ENCODE assay signal across 13 mouse cellular contexts in the genomic region with DNA sequence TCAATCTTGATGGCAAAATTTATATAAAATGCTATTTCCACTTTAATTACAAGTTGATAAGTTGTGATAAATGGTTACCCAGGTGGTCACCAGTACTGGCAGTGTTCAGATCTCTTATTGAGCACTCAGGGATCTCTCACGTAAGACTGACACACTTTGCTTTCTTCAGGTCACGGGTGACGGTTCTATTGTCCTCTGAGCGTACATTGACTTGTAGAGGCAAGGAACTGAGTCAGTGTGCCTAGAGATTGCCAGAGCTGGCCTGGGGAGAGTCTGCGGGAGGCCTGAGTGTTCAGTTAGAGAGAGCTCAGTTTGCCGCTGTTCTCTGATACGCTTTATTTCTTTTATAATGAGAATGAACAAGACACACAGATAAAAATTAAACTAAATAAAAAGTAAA.
DNase-seq lines count a peak whose midpoint lies in the region; ATAC-seq and TF ChIP-seq lines count a peak whose summit lies in the region.
"Had no signal": no experiment of that assay in that cellular context is flagged by ENCODE, and none has a peak within 500 bp of the region (broad histone marks: within the 10 kb centered on the region; RNA-seq: fewer than 3 reads in every experiment).

No protein-coding gene starts in this region.

- peaks cover 52% of the 10 kb centered on the region for H3K4me1 ChIP-seq in hindbrain, embryonic 10.5 days (replicated peaks)
- H3K4me1 ChIP-seq in hindbrain, embryonic 16.5 days (ENCODE audit: control insufficient read depth, insufficient read depth, low read depth, low read length): peaks cover 16% of the 10 kb centered on the region
- H3K4me1 ChIP-seq in midbrain, embryonic 11.5 days (ENCODE audit: control insufficient read depth, insufficient read depth, low read length): peaks cover 20% of the 10 kb centered on the region
- peaks cover 28% of the 10 kb centered on the region for H3K4me1 ChIP-seq in midbrain, embryonic 14.5 days (ENCODE audit: control insufficient read depth, insufficient read depth, low read length)
- H3K4me1 ChIP-seq in intestine, postnatal 0 days (replicated peaks; ENCODE audit: control insufficient read depth, insufficient read depth, low read length): no peaks in the 10 kb centered on the region; the same call in 1 of the 2 replicates
- H3K4me1 ChIP-seq in stomach, embryonic 16.5 days (ENCODE audit: control insufficient read depth, insufficient read depth, low read length): 0 out of 2 replicates have a peak, but pooled peaks cover 3% of the 10 kb centered on the region

- no peak overlapping the region for H3K9ac ChIP-seq in hindbrain, embryonic 16.5 days (ENCODE audit: low read depth, low read length)
- H3K9ac ChIP-seq in midbrain, embryonic 11.5 days (ENCODE audit: low read length): no peak overlapping the region; the same call in 1 of the 2 replicates
- H3K9ac ChIP-seq in midbrain, embryonic 14.5 days (replicated peaks; ENCODE audit: low read length): no peak overlapping the region
- no peak overlapping the region for H3K9ac ChIP-seq in intestine, postnatal 0 days (ENCODE audit: low read depth, low read length)
- H3K9ac ChIP-seq in stomach, embryonic 16.5 days (ENCODE audit: low read length): no peak overlapping the region

- 0 out of 2 replicates have a peak, but pooled peaks cover 3% of the 10 kb centered on the region for H3K9me3 ChIP-seq in hindbrain, embryonic 10.5 days
- H3K9me3 ChIP-seq in hindbrain, embryonic 16.5 days (ENCODE audit: control insufficient read depth, low read length): no peaks in the 10 kb centered on the region
- H3K9me3 ChIP-seq in midbrain, embryonic 11.5 days (ENCODE audit: control insufficient read depth, low read length): no peaks in the 10 kb centered on the region
- H3K9me3 ChIP-seq in midbrain, embryonic 14.5 days (ENCODE audit: control insufficient read depth, low read length): no peaks in the 10 kb centered on the region
- H3K9me3 ChIP-seq in intestine, postnatal 0 days (ENCODE audit: control insufficient read depth): no peaks in the 10 kb centered on the region
- no peaks in the 10 kb centered on the region for H3K9me3 ChIP-seq in stomach, embryonic 16.5 days (replicated peaks; ENCODE audit: control insufficient read depth, low read length)

- peaks cover 10% of the 10 kb centered on the region for H3K36me3 ChIP-seq in hindbrain, embryonic 10.5 days
- H3K36me3 ChIP-seq in hindbrain, embryonic 16.5 days (ENCODE audit: control insufficient read depth, insufficient read depth, low read length): no peaks in the 10 kb centered on the region
- no peaks in the 10 kb centered on the region for H3K36me3 ChIP-seq in midbrain, embryonic 11.5 days (ENCODE audit: control insufficient read depth, insufficient read depth, low read length)
- H3K36me3 ChIP-seq in midbrain, embryonic 14.5 days (ENCODE audit: control insufficient read depth, insufficient read depth, low read length): no peaks in the 10 kb centered on the region
- no peaks in the 10 kb centered on the region for H3K36me3 ChIP-seq in intestine, postnatal 0 days (ENCODE audit: control insufficient read depth, insufficient read depth)
- no peaks in the 10 kb centered on the region for H3K36me3 ChIP-seq in stomach, embryonic 16.5 days (ENCODE audit: control insufficient read depth, insufficient read depth, low read length)

- no peak overlapping the region for H3K4me3 ChIP-seq in hindbrain, embryonic 10.5 days
- H3K4me3 ChIP-seq in hindbrain, embryonic 16.5 days (ENCODE audit: low read length): no peak overlapping the region
- no peak overlapping the region for H3K4me3 ChIP-seq in midbrain, embryonic 11.5 days (ENCODE audit: low read depth, low read length)
- H3K4me3 ChIP-seq in midbrain, embryonic 14.5 days (replicated peaks; ENCODE audit: low read depth, low read length): no peak overlapping the region
- H3K4me3 ChIP-seq in intestine, postnatal 0 days (ENCODE audit: low read depth, low read length): no peak overlapping the region
- H3K4me3 ChIP-seq in stomach, embryonic 16.5 days (replicated peaks; ENCODE audit: low read length): no peak overlapping the region

- 21% methylated on average over 7 of the region's 7 CpGs for WGBS in hindbrain, embryonic 10.5 days
- WGBS in hindbrain, embryonic 16.5 days: 23% methylated on average over 7 of the region's 7 CpGs
- WGBS in midbrain, embryonic 11.5 days: 16% methylated on average over 7 of the region's 7 CpGs
- 5% methylated on average over 7 of the region's 7 CpGs for WGBS in midbrain, embryonic 14.5 days
- WGBS in intestine, postnatal 0 days: 39% methylated on average over 7 of the region's 7 CpGs
- 67% methylated on average over 7 of the region's 7 CpGs for WGBS in stomach, embryonic 16.5 days

- no peaks in the 10 kb centered on the region for H3K27me3 ChIP-seq in hindbrain, embryonic 10.5 days (ENCODE audit: insufficient read depth, poor library complexity, severe bottlenecking)
- no peaks in the 10 kb centered on the region for H3K27me3 ChIP-seq in hindbrain, embryonic 16.5 days (replicated peaks; ENCODE audit: control insufficient read depth, insufficient read depth, low read length)
- H3K27me3 ChIP-seq in midbrain, embryonic 11.5 days (ENCODE audit: control insufficient read depth, insufficient read depth, low read length): no peaks in the 10 kb centered on the region
- H3K27me3 ChIP-seq in midbrain, embryonic 14.5 days (ENCODE audit: control insufficient read depth, insufficient read depth, low read length): no peaks in the 10 kb centered on the region
- H3K27me3 ChIP-seq in intestine, postnatal 0 days (replicated peaks; ENCODE audit: control insufficient read depth, insufficient read depth, low read length): no peaks in the 10 kb centered on the region
- H3K27me3 ChIP-seq in stomach, embryonic 16.5 days (ENCODE audit: control insufficient read depth, insufficient read depth, low read length): no peaks in the 10 kb centered on the region

- TF ChIP-seq CTCF in intestine, postnatal 0 days (IDR thresholded peaks at IDR 0.05; ENCODE audit: low read depth): no peak

- ATAC-seq in hindbrain, embryonic 16.5 days: no peak
- 0 out of 2 replicates have a peak, but pooled peaks have one; percentile 20 for ATAC-seq in midbrain, embryonic 11.5 days (ENCODE audit: low FRiP score)
- no peak for ATAC-seq in midbrain, embryonic 14.5 days (ENCODE audit: low FRiP score, low TSS enrichment)
- ATAC-seq in intestine, postnatal 0 days: no peak
- ATAC-seq in stomach, embryonic 16.5 days (ENCODE audit: insufficient read depth, low FRiP score): no peak

- H3K4me2 ChIP-seq in hindbrain, embryonic 16.5 days (ENCODE audit: low read length): no peak overlapping the region
- H3K4me2 ChIP-seq in midbrain, embryonic 11.5 days: no peak overlapping the region
- no peak overlapping the region for H3K4me2 ChIP-seq in midbrain, embryonic 14.5 days (ENCODE audit: low read length)
- H3K4me2 ChIP-seq in intestine, postnatal 0 days (replicated peaks; ENCODE audit: low read depth): peak overlapping the region; percentile 41
- H3K4me2 ChIP-seq in stomach, embryonic 16.5 days (ENCODE audit: low read depth, low read length): no peak overlapping the region

- DNase-seq in hindbrain, embryonic 10.5 days (ENCODE audit: low spot score): peak; percentile 27
- peak; percentile 83 for DNase-seq in midbrain, embryonic 11.5 days (ENCODE audit: low spot score, missing footprints)
- DNase-seq in midbrain, embryonic 14.5 days: no peak
- no peak for DNase-seq in urinary bladder, postnatal 36 days (ENCODE audit: low spot score in 2 of 2)
- no peak for DNase-seq in right cerebral cortex, adult 18-20 months
- DNase-seq: cerebellum, adult 8-10 months; heart, adult 18-20 months; heart, postnatal 10 days; kidney, adult 2 months; thymus, postnatal 25 days had no signal

- peak overlapping the region; percentile 73 for H3K27ac ChIP-seq in hindbrain, embryonic 10.5 days
- no peak overlapping the region for H3K27ac ChIP-seq in hindbrain, embryonic 16.5 days (ENCODE audit: low read depth, low read length)
- no peak overlapping the region for H3K27ac ChIP-seq in midbrain, embryonic 11.5 days (ENCODE audit: low read depth, low read length)
- H3K27ac ChIP-seq in midbrain, embryonic 14.5 days (replicated peaks; ENCODE audit: low read depth, low read length): no peak overlapping the region
- H3K27ac ChIP-seq in intestine, postnatal 0 days (ENCODE audit: low read depth, low read length): peak overlapping the region; percentile 70; the same call in 1 of the 2 replicates
- peak overlapping the region; percentile 19; the same call in 1 of the 2 replicates for H3K27ac ChIP-seq in stomach, embryonic 16.5 days (ENCODE audit: low read length)

Comparison
In these comparisons a context has a peak if more than half of its experiments do, and no peak if none do; other contexts are left out.
1. DNase-seq: peak in hindbrain, embryonic 10.5 days (single experiment) and midbrain, embryonic 11.5 days (single experiment); none in midbrain, embryonic 14.5 days (single experiment), urinary bladder, postnatal 36 days (0 of 2) and right cerebral cortex, adult 18-20 months (single experiment).
2. H3K27ac ChIP-seq: peak in hindbrain, embryonic 10.5 days (single experiment), intestine, postnatal 0 days (single experiment) and stomach, embryonic 16.5 days (single experiment); none in hindbrain, embryonic 16.5 days (single experiment), midbrain, embryonic 11.5 days (single experiment) and midbrain, embryonic 14.5 days (single experiment).